Mouse (Mus musculus): ENCODE measurements around the gene Trpc4ap.

DNA sequence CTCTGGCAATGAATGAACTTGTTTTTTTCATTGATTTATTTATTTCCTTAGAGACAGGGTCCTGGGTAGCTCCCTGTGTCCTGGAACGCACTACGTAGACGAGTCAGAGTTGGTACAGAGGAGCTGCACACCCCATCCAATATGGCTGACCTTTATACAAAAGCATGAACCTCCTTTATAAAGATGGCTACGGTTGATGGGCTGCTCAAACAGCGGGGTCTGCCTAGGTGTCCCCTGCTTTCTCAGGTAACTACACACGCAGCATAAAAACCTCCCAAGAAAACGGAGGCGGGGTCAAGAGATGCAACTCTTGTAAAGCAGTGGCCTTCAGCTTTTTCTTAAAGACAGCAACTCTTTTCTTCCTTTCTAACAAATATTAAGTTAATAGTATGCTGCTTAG, 24.3 kb downstream of the Trpc4ap start:
- TF ChIP-seq CTCF (IDR thresholded peaks at IDR 0.05; ENCODE audit: low read depth) (no peak), EP300 (IDR thresholded peaks at IDR 0.05; ENCODE audit: low read depth) (no peak)
